Mouse (Mus musculus): ENCODE measurements around the gene H60b. TPM values are rescaled to one million over a fixed set of nuclear protein-coding genes. Genes with fewer than 3 reads are reported as not detected.
"Not testable (repeated sequence)": the region's sequence is repeated elsewhere in the genome, so short reads cannot be mapped to it uniquely, and the experiment has no call there.

Gene H60b
- polyA plus RNA-seq, 1 experiment from 2014 or later: 0.19 TPM

DNA sequence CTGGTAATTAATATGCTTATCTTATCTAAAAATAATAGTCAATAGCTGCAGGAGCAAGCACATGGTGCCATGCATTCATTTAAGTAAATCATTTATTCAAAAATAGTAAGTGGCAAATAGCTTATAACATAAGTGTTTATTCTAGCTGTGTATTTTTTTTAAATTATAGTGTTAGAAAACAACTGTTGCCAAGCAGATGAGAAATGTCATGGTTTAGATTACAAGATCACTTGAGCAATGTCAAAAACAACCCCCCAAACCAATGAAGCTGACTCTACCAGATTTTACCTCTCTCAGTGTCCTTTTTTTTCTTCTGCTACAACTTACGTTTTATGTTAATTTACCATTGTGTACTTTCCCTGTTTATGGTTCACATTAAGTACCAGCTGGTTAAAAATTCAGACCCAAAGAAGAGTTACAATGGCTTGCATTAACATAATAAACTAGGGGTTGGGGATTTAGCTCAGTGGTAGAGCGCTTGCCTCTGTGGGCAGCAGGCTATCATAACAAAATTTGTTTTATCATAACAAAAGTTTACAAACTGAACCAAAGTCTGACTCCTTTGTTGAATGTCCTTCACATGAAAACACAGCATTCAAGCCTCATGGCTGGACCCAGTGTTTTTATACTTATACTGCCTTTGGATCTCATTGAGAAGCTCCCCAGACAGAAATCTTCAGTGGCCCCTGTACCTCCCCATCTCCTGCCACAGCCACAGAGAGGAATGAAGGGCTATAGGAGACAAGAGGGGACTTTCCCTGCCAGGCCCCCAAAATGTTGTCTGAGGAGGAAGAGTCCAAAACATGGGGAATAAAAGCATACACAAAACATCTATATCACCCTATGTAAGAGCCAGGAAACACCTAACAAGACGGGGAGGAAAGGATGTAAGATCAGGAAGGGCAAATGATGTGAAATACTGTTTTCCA lies 3.3 kb upstream of the H60b start:
- WGBS: 32% methylated on average over 3 of the region's 3 CpGs
- H3K9ac ChIP-seq (replicated peaks; ENCODE audit: low read depth): no peak overlapping the region
- H3K27me3 ChIP-seq (replicated peaks; ENCODE audit: insufficient read depth, low read length): peaks cover 43% of the 10 kb centered on the region
- no peak overlapping the region for H3K4me2 ChIP-seq (replicated peaks; ENCODE audit: low read depth, low read length)
- TF ChIP-seq EP300 (IDR thresholded peaks at IDR 0.05) (no peak), CTCF (IDR thresholded peaks at IDR 0.05) (no peak)
- no peaks in the 10 kb centered on the region for H3K9me3 ChIP-seq (ENCODE audit: low read length)
- no peak for DNase-seq (ENCODE audit: low spot score)
- H3K4me3 ChIP-seq (ENCODE audit: low read depth, low read length): no peak overlapping the region
- ATAC-seq: no peak
- H3K36me3 ChIP-seq (ENCODE audit: insufficient read depth, low read length): no peaks in the 10 kb centered on the region
- H3K4me1 ChIP-seq (ENCODE audit: insufficient read depth, low read depth, low read length): peaks cover 4% of the 10 kb centered on the region
- H3K27ac ChIP-seq (ENCODE audit: low read length): no peak overlapping the region

DNA sequence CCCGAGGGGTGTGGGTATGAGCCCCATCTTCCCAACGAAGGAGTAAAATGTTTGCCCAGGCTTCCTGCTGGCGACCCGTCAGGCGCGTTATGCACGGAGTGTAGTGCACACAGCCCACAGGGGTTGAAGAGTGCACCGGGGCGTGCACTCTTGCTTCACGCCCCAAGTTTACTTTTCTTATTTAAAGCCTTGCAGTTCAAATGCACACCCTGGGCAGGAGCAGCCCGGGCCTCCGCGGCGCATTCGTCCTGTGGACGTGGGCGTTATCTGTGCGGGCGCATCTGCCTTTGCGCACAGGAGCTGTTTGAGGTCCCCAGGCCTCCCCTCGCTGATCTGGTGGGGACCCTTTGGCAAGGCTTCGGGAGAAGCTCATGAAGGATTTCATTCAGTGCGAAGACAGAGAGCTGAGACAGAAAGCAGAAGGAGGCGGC lies 760 bp downstream of the H60b start:
- peak; percentile 51 for ATAC-seq
- Histone ChIP-seq H3K9me3 (ENCODE audit: low read length) (no peaks in the 10 kb centered on the region), H3K4me1 (ENCODE audit: insufficient read depth, low read depth, low read length) (no peaks in the 10 kb centered on the region), H3K4me3 (ENCODE audit: low read depth, low read length) (peak overlapping the region; percentile 25), H3K27ac (ENCODE audit: low read length) (no peak overlapping the region), H3K27me3 (replicated peaks; ENCODE audit: insufficient read depth, low read length) (peaks cover 27% of the 10 kb centered on the region), H3K9ac (replicated peaks; ENCODE audit: low read depth) (no peak overlapping the region), H3K4me2 (replicated peaks; ENCODE audit: low read depth, low read length) (peak overlapping the region; percentile 55), H3K36me3 (ENCODE audit: insufficient read depth, low read length) (no peaks in the 10 kb centered on the region)
- TF ChIP-seq CTCF (IDR thresholded peaks at IDR 0.05) (no peak), EP300 (IDR thresholded peaks at IDR 0.05) (no peak)
- DNase-seq (ENCODE audit: low spot score): peak; percentile 27
- WGBS: under 1% methylated on average over 24 of the region's 24 CpGs

DNA sequence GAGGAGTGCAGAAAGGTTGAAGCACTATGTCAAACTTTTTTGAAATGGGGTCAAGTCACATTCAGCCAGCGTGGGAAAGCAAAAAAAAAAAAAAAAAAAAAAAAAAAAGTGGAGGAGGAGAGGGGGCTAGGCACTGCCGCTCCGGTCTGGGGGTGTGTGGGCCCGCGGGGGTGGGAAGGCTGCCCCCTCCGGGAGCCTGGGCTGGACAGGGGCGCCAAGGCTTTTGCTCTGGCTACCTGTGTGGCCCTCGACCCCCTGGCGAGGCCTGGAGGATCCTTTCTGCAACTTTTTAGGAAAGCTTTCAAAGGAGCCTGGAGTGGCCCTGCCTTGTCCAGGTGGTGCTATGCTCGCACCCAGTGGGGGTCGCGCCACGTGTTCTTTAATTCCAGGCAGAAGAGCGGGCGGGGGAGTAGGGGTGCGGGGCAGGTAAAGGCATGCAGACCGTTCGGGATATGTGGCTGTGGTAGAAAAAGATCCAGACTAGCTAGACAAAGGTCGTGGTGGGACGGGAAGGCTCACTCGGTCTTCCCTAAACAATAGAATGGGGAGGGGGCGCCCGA lies 1.3 kb downstream of the H60b start:
- Histone ChIP-seq H3K4me2 (replicated peaks; ENCODE audit: low read depth, low read length) (peak overlapping the region; percentile 55; the same call in 1 of the 2 replicates), H3K36me3 (ENCODE audit: insufficient read depth, low read length) (no peaks in the 10 kb centered on the region), H3K27ac (ENCODE audit: low read length) (no peak overlapping the region), H3K9ac (replicated peaks; ENCODE audit: low read depth) (no peak overlapping the region), H3K4me1 (ENCODE audit: insufficient read depth, low read depth, low read length) (no peaks in the 10 kb centered on the region), H3K4me3 (ENCODE audit: low read depth, low read length) (no peak overlapping the region), H3K9me3 (ENCODE audit: low read length) (no peaks in the 10 kb centered on the region), H3K27me3 (replicated peaks; ENCODE audit: insufficient read depth, low read length) (peaks cover 27% of the 10 kb centered on the region)
- WGBS: 13% methylated on average over 23 of the region's 23 CpGs
- no peak for TF ChIP-seq CTCF (IDR thresholded peaks at IDR 0.05)
- ATAC-seq: no peak
- DNase-seq (ENCODE audit: low spot score): no peak

GRCm38 (mm10) chr10:22163279-22163678 lies 4.9 kb downstream of the H60b start:
- not testable (repeated sequence) for H3K36me3 ChIP-seq (ENCODE audit: insufficient read depth, low read length); ATAC-seq; DNase-seq (ENCODE audit: low spot score); H3K27me3 ChIP-seq (replicated peaks; ENCODE audit: insufficient read depth, low read length); H3K9me3 ChIP-seq (ENCODE audit: low read length); H3K9ac ChIP-seq (replicated peaks; ENCODE audit: low read depth); H3K27ac ChIP-seq (ENCODE audit: low read length); H3K4me1 ChIP-seq (ENCODE audit: insufficient read depth, low read depth, low read length); H3K4me3 ChIP-seq (ENCODE audit: low read depth, low read length)
- H3K4me2 ChIP-seq (replicated peaks; ENCODE audit: low read depth, low read length): 0 out of 2 replicates have a peak overlapping the region, but pooled peaks have one; percentile 17
- WGBS: 6% methylated on average over 9 of the region's 9 CpGs

DNA sequence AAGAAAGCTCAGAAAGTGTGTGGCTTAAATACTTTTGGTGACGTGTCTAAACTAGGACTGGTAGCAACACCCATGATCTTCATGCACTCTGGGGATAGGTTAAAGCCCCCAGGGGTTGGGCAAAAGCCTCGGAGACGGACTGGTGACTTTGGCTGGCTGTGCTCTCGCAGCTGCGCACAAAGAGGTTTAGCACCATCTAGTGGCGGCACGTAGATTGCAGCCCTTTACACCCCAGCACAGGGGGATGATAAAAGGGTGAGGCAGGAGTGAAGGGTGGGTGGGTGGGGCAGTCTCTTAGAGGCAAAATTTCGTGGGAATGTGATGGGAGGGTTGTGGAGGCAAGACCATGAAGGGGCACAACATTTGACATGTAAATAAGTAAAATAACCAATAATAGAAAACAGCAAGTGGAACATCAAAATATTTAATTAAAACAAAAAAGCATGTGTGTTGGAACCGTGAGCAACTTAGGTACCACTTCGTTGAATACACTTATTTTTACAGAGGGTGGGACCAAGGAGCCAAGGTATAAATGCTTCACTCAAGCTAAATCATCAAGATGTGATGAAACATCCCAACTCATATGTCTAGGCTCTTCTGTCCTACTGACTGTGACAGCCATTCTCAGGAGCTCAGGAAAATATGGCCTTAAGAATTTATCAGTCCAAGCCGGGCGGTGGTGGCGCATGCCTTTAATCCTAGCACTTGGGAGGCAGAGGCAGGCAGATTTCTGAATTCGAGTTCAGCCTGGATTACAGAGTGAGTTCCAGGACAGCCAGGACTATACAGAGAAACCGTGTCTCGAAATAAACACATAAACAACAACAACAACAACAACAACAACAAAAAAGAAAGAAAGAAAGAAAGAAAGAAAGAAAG lies 5.6 kb downstream of the H60b start:
- H3K4me1 ChIP-seq (ENCODE audit: insufficient read depth, low read depth, low read length); H3K27me3 ChIP-seq (replicated peaks; ENCODE audit: insufficient read depth, low read length); H3K9ac ChIP-seq (replicated peaks; ENCODE audit: low read depth); H3K9me3 ChIP-seq (ENCODE audit: low read length); H3K36me3 ChIP-seq (ENCODE audit: insufficient read depth, low read length); DNase-seq (ENCODE audit: low spot score); H3K27ac ChIP-seq (ENCODE audit: low read length); H3K4me3 ChIP-seq (ENCODE audit: low read depth, low read length): not testable (repeated sequence)
- ATAC-seq: peak; percentile 41; the same call in 1 of the 2 replicates
- TF ChIP-seq CTCF (IDR thresholded peaks at IDR 0.05): peak; percentile 71
- WGBS: 38% methylated on average over 15 of the region's 16 CpGs
- H3K4me2 ChIP-seq (replicated peaks; ENCODE audit: low read depth, low read length): 0 out of 2 replicates have a peak overlapping the region, but pooled peaks have one; percentile 17

DNA sequence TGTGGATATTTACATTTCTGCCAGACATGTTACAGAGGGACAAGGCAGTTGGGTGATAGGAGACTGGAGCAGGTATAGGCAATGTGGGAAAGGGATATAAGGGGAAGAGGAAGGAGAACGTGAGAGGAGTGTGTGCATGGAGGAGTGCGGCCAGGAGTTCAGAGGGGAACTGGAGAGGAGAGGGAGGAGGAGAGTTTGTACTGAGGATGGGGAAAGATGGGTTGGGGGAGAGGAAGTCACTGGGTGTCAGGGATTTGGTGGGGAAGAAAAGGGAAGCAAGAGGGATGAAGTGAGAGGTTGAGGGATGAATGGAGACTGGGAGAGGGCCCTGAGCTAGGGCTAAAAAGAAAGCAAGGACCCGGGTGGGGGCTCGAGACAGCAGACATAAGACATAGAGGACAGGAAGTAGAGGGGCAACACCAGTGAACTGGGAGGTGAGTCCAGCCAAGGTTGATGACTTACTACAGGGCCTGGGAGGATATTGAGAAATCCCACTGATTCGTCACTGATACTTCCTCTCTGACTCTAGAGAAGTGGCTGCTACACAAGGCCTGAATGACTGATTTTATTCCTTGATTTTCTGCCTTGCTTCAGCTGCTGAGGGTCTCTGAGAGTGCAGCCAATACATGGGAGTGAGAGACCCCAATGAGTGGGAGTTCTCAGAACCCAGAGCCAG lies 7.1 kb downstream of the H60b start:
- H3K36me3 ChIP-seq (ENCODE audit: insufficient read depth, low read length); H3K27ac ChIP-seq (ENCODE audit: low read length); H3K27me3 ChIP-seq (replicated peaks; ENCODE audit: insufficient read depth, low read length); H3K4me3 ChIP-seq (ENCODE audit: low read depth, low read length); H3K4me1 ChIP-seq (ENCODE audit: insufficient read depth, low read depth, low read length); H3K9me3 ChIP-seq (ENCODE audit: low read length); DNase-seq (ENCODE audit: low spot score); ATAC-seq; H3K4me2 ChIP-seq (replicated peaks; ENCODE audit: low read depth, low read length); H3K9ac ChIP-seq (replicated peaks; ENCODE audit: low read depth): not testable (repeated sequence)
- WGBS: 42% methylated on average over 5 of the region's 5 CpGs

DNA sequence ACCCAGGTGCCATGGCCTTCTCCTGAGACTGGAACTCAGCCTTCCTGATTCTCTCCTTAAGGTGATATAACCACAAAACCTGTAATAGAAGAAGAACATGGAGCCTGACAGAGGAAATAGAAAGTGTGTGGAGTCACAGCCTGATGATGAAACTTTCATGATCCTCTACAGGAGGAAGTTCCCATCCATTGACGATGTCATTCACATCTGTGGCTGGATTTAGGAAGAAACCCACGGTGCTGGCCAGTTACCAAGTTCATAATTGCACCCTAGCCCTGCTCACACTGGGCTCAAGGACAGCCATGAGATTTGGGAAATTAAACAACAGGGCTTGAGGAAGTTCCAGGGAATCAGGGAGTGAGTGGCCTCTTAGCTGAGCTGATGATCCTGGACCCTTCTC lies 7.6 kb downstream of the H60b start:
- H3K4me1 ChIP-seq (ENCODE audit: insufficient read depth, low read depth, low read length); H3K9me3 ChIP-seq (ENCODE audit: low read length); H3K4me2 ChIP-seq (replicated peaks; ENCODE audit: low read depth, low read length); H3K27ac ChIP-seq (ENCODE audit: low read length); DNase-seq (ENCODE audit: low spot score); H3K4me3 ChIP-seq (ENCODE audit: low read depth, low read length); H3K9ac ChIP-seq (replicated peaks; ENCODE audit: low read depth); H3K36me3 ChIP-seq (ENCODE audit: insufficient read depth, low read length); H3K27me3 ChIP-seq (replicated peaks; ENCODE audit: insufficient read depth, low read length); ATAC-seq: not testable (repeated sequence)
- 68% methylated on average over 2 of the region's 2 CpGs for WGBS

GRCm38 (mm10) chr10:22167061-22167460 lies 8.7 kb downstream of the H60b start:
- DNase-seq (ENCODE audit: low spot score); ATAC-seq; H3K9ac ChIP-seq (replicated peaks; ENCODE audit: low read depth); H3K4me1 ChIP-seq (ENCODE audit: insufficient read depth, low read depth, low read length); H3K36me3 ChIP-seq (ENCODE audit: insufficient read depth, low read length); H3K27ac ChIP-seq (ENCODE audit: low read length); H3K9me3 ChIP-seq (ENCODE audit: low read length); H3K27me3 ChIP-seq (replicated peaks; ENCODE audit: insufficient read depth, low read length); H3K4me3 ChIP-seq (ENCODE audit: low read depth, low read length); H3K4me2 ChIP-seq (replicated peaks; ENCODE audit: low read depth, low read length): not testable (repeated sequence)
- 69% methylated on average over 1 of the region's 1 CpGs for WGBS
